Mouse (Mus musculus) hindbrain, embryonic 16.5 days (tissue): ENCODE results near the gene Zbtb38. TPM values are rescaled to one million over a fixed set of nuclear protein-coding genes. Genes with fewer than 3 reads are reported as not detected.

ENCODE experiments used
- ATAC-seq: fragments of 200-750 bp; cut with Nextera tagmentation; 2 replicates; pipeline ENCODE4 v1.8.0; 2017; ENCODE audit warnings: moderate TSS enrichment, moderate library complexity
- H3K27ac ChIP-seq: fragments of 300-500 bp; sonication (generic); 2 replicates; pipeline ENCODE4 v1.5.1; 2014; ENCODE audit warnings: low read depth, mild to moderate bottlenecking, control low read depth, low read length, moderate library complexity
- H3K27me3 ChIP-seq: fragments of 300-500 bp; sonication (generic); replicated peaks from 2 replicates; pipeline ENCODE4 v1.6.1; 2014; ENCODE audit warnings: low read length; ENCODE audit not compliant: control insufficient read depth, insufficient read depth
- H3K36me3 ChIP-seq: fragments of 300-500 bp; sonication (generic); 2 replicates; pipeline ENCODE4 v1.6.1; 2014; ENCODE audit warnings: mild to moderate bottlenecking, low read length, moderate library complexity, mixed read lengths; ENCODE audit not compliant: control insufficient read depth, insufficient read depth
- H3K4me1 ChIP-seq: fragments of 300-500 bp; sonication (generic); 2 replicates; pipeline ENCODE4 v1.6.1; 2014; ENCODE audit warnings: low read depth, low read length; ENCODE audit not compliant: control insufficient read depth, insufficient read depth
- H3K4me2 ChIP-seq: fragments of 300-500 bp; sonication (generic); 2 replicates; pipeline ENCODE4 v1.6.1; 2014; ENCODE audit warnings: mild to moderate bottlenecking, low read length, control low read depth, moderate library complexity
- H3K4me3 ChIP-seq: fragments of 300-500 bp; sonication (generic); 2 replicates; pipeline ENCODE4 v1.5.1; 2014; ENCODE audit warnings: mild to moderate bottlenecking, low read length, control low read depth, moderate library complexity
- H3K9ac ChIP-seq: fragments of 300-500 bp; sonication (generic); 2 replicates; pipeline ENCODE4 v1.6.1; 2014; ENCODE audit warnings: low read depth, mild to moderate bottlenecking, control low read depth, low read length, moderate library complexity
- H3K9me3 ChIP-seq: fragments of 300-500 bp; sonication (generic); 2 replicates; pipeline ENCODE4 v1.6.1; 2014; ENCODE audit warnings: mild to moderate bottlenecking, low read length, moderate library complexity; ENCODE audit not compliant: control insufficient read depth
- WGBS: fragments of 180-500 bp; shearing (Covaris S2); extraction: QIAGEN DNeasy Blood & Tissue Kit; methylation state at CpG from one replicate; pipeline ENCODE4 v1.1.7; 2014; 5-methylcytosine and 5-hydroxymethylcytosine counted together
- polyA plus RNA-seq: library from polyadenylated mRNA; unstranded; fragments of >200 nt; fragmentation: Nextera tagmentation; extraction: Ambion mirVana; gene quantifications from 2 replicates; pipeline ENCODE4 v1.2.1, GENCODE M21; 2015

The Zbtb38 gene
- polyA plus RNA-seq: 42.5 and 43.8 TPM in 2 replicates

GRCm38 (mm10) chr9:96752603-96753114 is at the start of gene Zbtb38:
Gene Zbtb38, minus strand, starts transcription at chr9:96752831.
- H3K4me2 ChIP-seq: no peak within 1 kb of the TSS
- H3K4me1 ChIP-seq: no peaks in the 10 kb centered on the region
- H3K9ac ChIP-seq: no peak within 1 kb of the TSS
- no peak within 1 kb of the TSS for H3K4me3 ChIP-seq
- no peaks in the 10 kb centered on the region for H3K36me3 ChIP-seq
- no peak within 1 kb of the TSS for H3K27ac ChIP-seq
- no peaks in the 10 kb centered on the region for H3K27me3 ChIP-seq
- peak; percentile 65 for ATAC-seq
- no peaks in the 10 kb centered on the region for H3K9me3 ChIP-seq
- 57% methylated on average over 15 of the region's 15 CpGs for WGBS

GRCm38 (mm10) chr9:96800131-96800825 is 47.6 kb upstream of the Zbtb38 start:
- WGBS: 37% methylated on average over 5 of the region's 5 CpGs
- ATAC-seq: no peak
- no peak overlapping the region for H3K4me3 ChIP-seq
- H3K9ac ChIP-seq: no peak overlapping the region
- H3K9me3 ChIP-seq: no peaks in the 10 kb centered on the region
- peaks cover 4% of the 10 kb centered on the region for H3K4me1 ChIP-seq
- H3K27ac ChIP-seq: no peak overlapping the region
- H3K36me3 ChIP-seq: no peaks in the 10 kb centered on the region
- H3K27me3 ChIP-seq: no peaks in the 10 kb centered on the region
- H3K4me2 ChIP-seq: no peak overlapping the region

- no peak overlapping the region for H3K9ac ChIP-seq
- H3K27ac ChIP-seq: no peak overlapping the region
- no peaks in the 10 kb centered on the region for H3K9me3 ChIP-seq
- no peak for ATAC-seq
- no peaks in the 10 kb centered on the region for H3K36me3 ChIP-seq
- H3K27me3 ChIP-seq: no peaks in the 10 kb centered on the region
- 96% methylated on average over 3 of the region's 3 CpGs for WGBS
- no peak overlapping the region for H3K4me3 ChIP-seq
- H3K4me2 ChIP-seq: no peak overlapping the region
- peaks cover 6% of the 10 kb centered on the region for H3K4me1 ChIP-seq
These were observed 44.7 kb upstream of the Zbtb38 start for GRCm38 (mm10) chr9:96797311-96797710.

GRCm38 (mm10) chr9:96795399-96795928 is 42.8 kb upstream of the Zbtb38 start:
- peak overlapping the region; percentile 63 for H3K9ac ChIP-seq
- H3K9me3 ChIP-seq: no peaks in the 10 kb centered on the region
- peak overlapping the region; percentile 52 for H3K4me3 ChIP-seq
- 11% methylated on average over 10 of the region's 10 CpGs for WGBS
- no peaks in the 10 kb centered on the region for H3K36me3 ChIP-seq
- H3K4me1 ChIP-seq: peaks cover 6% of the 10 kb centered on the region
- H3K27ac ChIP-seq: peak overlapping the region; percentile 72
- no peaks in the 10 kb centered on the region for H3K27me3 ChIP-seq
- H3K4me2 ChIP-seq: peak overlapping the region; percentile 65
- ATAC-seq: peak; percentile 92

GRCm38 (mm10) chr9:96794601-96795000 is 42.0 kb upstream of the Zbtb38 start:
- Histone ChIP-seq H3K4me1 (peaks cover 6% of the 10 kb centered on the region), H3K9ac (no peak overlapping the region), H3K27ac (no peak overlapping the region), H3K4me2 (no peak overlapping the region), H3K36me3 (no peaks in the 10 kb centered on the region), H3K27me3 (no peaks in the 10 kb centered on the region), H3K9me3 (no peaks in the 10 kb centered on the region), H3K4me3 (no peak overlapping the region)
- ATAC-seq: no peak
- 88% methylated on average over 2 of the region's 2 CpGs for WGBS

- H3K27ac ChIP-seq: no peak overlapping the region
- ATAC-seq: no peak
- H3K4me1 ChIP-seq: peaks cover 6% of the 10 kb centered on the region
- H3K9ac ChIP-seq: no peak overlapping the region
- no peaks in the 10 kb centered on the region for H3K27me3 ChIP-seq
- WGBS: 81% methylated on average over 2 of the region's 2 CpGs
- no peak overlapping the region for H3K4me2 ChIP-seq
- H3K4me3 ChIP-seq: no peak overlapping the region
- H3K9me3 ChIP-seq: no peaks in the 10 kb centered on the region
- H3K36me3 ChIP-seq: no peaks in the 10 kb centered on the region
These were observed 39.9 kb upstream of the Zbtb38 start for GRCm38 (mm10) chr9:96792543-96792942.

GRCm38 (mm10) chr9:96790389-96791007 is 37.9 kb upstream of the Zbtb38 start:
- H3K9me3 ChIP-seq: no peaks in the 10 kb centered on the region
- no peaks in the 10 kb centered on the region for H3K27me3 ChIP-seq
- peaks cover 2% of the 10 kb centered on the region; the same call in 1 of the 2 replicates for H3K4me1 ChIP-seq
- no peak for ATAC-seq
- no peak overlapping the region for H3K4me2 ChIP-seq
- 50% methylated on average over 4 of the region's 4 CpGs for WGBS
- no peak overlapping the region for H3K9ac ChIP-seq
- H3K27ac ChIP-seq: no peak overlapping the region
- H3K4me3 ChIP-seq: no peak overlapping the region
- H3K36me3 ChIP-seq: no peaks in the 10 kb centered on the region

GRCm38 (mm10) chr9:96789906-96790305 is 37.3 kb upstream of the Zbtb38 start:
- WGBS: 80% methylated on average over 3 of the region's 3 CpGs
- ATAC-seq: no peak
- Histone ChIP-seq H3K36me3 (no peaks in the 10 kb centered on the region), H3K27ac (no peak overlapping the region), H3K27me3 (no peaks in the 10 kb centered on the region), H3K4me3 (no peak overlapping the region), H3K9ac (no peak overlapping the region), H3K4me2 (no peak overlapping the region), H3K9me3 (no peaks in the 10 kb centered on the region), H3K4me1 (no peaks in the 10 kb centered on the region)

- no peak overlapping the region for H3K9ac ChIP-seq
- no peak for ATAC-seq
- 75% methylated on average over 10 of the region's 10 CpGs for WGBS
- no peaks in the 10 kb centered on the region for H3K9me3 ChIP-seq
- H3K4me1 ChIP-seq: no peaks in the 10 kb centered on the region
- H3K4me3 ChIP-seq: no peak overlapping the region
- H3K27ac ChIP-seq: no peak overlapping the region
- H3K27me3 ChIP-seq: no peaks in the 10 kb centered on the region
- no peak overlapping the region for H3K4me2 ChIP-seq
- no peaks in the 10 kb centered on the region for H3K36me3 ChIP-seq
These were observed 35.2 kb upstream of the Zbtb38 start for GRCm38 (mm10) chr9:96787797-96788196.
